Mouse (Mus musculus) cerebellum, adult 2 months (tissue): ENCODE data around the gene Nr4a2.

Experiments used
- CTCF ChIP-seq: fragments of 200-500 bp; IDR thresholded peaks from 2 replicates; pipeline ENCODE4 v1.5.1; 2011; ENCODE audit warnings: low read depth, mild to moderate bottlenecking, control low read depth, low read length, moderate library complexity, borderline replicate concordance; ENCODE audit not compliant: insufficient read depth
- POLR2A ChIP-seq: fragments of 200-500 bp; IDR thresholded peaks from 2 replicates; pipeline ENCODE4 v1.6.1; 2011; ENCODE audit warnings: low read length, control low read depth, borderline replicate concordance; ENCODE audit not compliant: insufficient read depth

GRCm38 (mm10) chr2:57102856-57103844 is 20.7 kb downstream of the Nr4a2 start:
- TF ChIP-seq CTCF (no peak), POLR2A (no peak)
